Mouse (Mus musculus): ENCODE measurements around the gene Pgs1. TPM values are rescaled to one million over a fixed set of nuclear protein-coding genes. Genes with fewer than 3 reads are reported as not detected.

Gene Pgs1
- 30.0 and 37.5 TPM in 2 replicates for polyA plus RNA-seq (2014; fragmentation: Nextera tagmentation; extraction: Ambion mirVana)

- WGBS: 7% methylated on average over 49 of the region's 51 CpGs
- peak; percentile 82 for ATAC-seq (ENCODE audit: low FRiP score, low TSS enrichment)
- peak within 1 kb of the TSS; percentile 81 for H3K9ac ChIP-seq (ENCODE audit: low read depth, low read length)
- no peaks in the 10 kb centered on the region for H3K36me3 ChIP-seq (ENCODE audit: control insufficient read depth, insufficient read depth, low read length)
- peak within 1 kb of the TSS; percentile 94 for H3K4me3 ChIP-seq (ENCODE audit: low read length)
- no peaks in the 10 kb centered on the region for H3K9me3 ChIP-seq (ENCODE audit: control insufficient read depth, low read length)
- H3K4me1 ChIP-seq (ENCODE audit: control insufficient read depth, insufficient read depth, low read length): peaks cover 23% of the 10 kb centered on the region
- peak within 1 kb of the TSS; percentile 52 for H3K27ac ChIP-seq (ENCODE audit: low read depth, low read length)
- peak within 1 kb of the TSS; percentile 86 for H3K4me2 ChIP-seq (replicated peaks; ENCODE audit: low read depth, low read length)
- no peaks in the 10 kb centered on the region for H3K27me3 ChIP-seq (ENCODE audit: control insufficient read depth, insufficient read depth, low read length)
These were observed at the start of gene Pgs1 for GRCm38 (mm10) chr11:117986126-117987031. Gene Pgs1 (plus strand): TSS chr11:117986292.

GRCm38 (mm10) chr11:117939004-117939730 is 46.9 kb upstream of the Pgs1 start:
- H3K36me3 ChIP-seq (ENCODE audit: control insufficient read depth, insufficient read depth, low read length): no peaks in the 10 kb centered on the region
- 48% methylated on average over 4 of the region's 4 CpGs for WGBS
- no peaks in the 10 kb centered on the region for H3K27me3 ChIP-seq (ENCODE audit: control insufficient read depth, insufficient read depth, low read length)
- no peak overlapping the region for H3K4me3 ChIP-seq (ENCODE audit: low read length)
- no peak overlapping the region for H3K9ac ChIP-seq (ENCODE audit: low read depth, low read length)
- H3K4me1 ChIP-seq (ENCODE audit: control insufficient read depth, insufficient read depth, low read length): peaks cover 44% of the 10 kb centered on the region
- H3K27ac ChIP-seq (ENCODE audit: low read depth, low read length): peak overlapping the region; percentile 74
- ATAC-seq (ENCODE audit: low FRiP score, low TSS enrichment): no peak
- H3K9me3 ChIP-seq (ENCODE audit: control insufficient read depth, low read length): no peaks in the 10 kb centered on the region
- H3K4me2 ChIP-seq (replicated peaks; ENCODE audit: low read depth, low read length): no peak overlapping the region; the same call in 1 of the 2 replicates

GRCm38 (mm10) chr11:117939741-117940285 is 46.3 kb upstream of the Pgs1 start:
- H3K4me1 ChIP-seq (ENCODE audit: control insufficient read depth, insufficient read depth, low read length): peaks cover 38% of the 10 kb centered on the region
- no peaks in the 10 kb centered on the region for H3K9me3 ChIP-seq (ENCODE audit: control insufficient read depth, low read length)
- WGBS: 3% methylated on average over 7 of the region's 7 CpGs
- H3K9ac ChIP-seq (ENCODE audit: low read depth, low read length): no peak overlapping the region
- no peaks in the 10 kb centered on the region for H3K36me3 ChIP-seq (ENCODE audit: control insufficient read depth, insufficient read depth, low read length)
- H3K27me3 ChIP-seq (ENCODE audit: control insufficient read depth, insufficient read depth, low read length): no peaks in the 10 kb centered on the region
- H3K4me3 ChIP-seq (ENCODE audit: low read length): no peak overlapping the region
- peak; percentile 84 for ATAC-seq (ENCODE audit: low FRiP score, low TSS enrichment)
- peak overlapping the region; percentile 88 for H3K27ac ChIP-seq (ENCODE audit: low read depth, low read length)
- H3K4me2 ChIP-seq (replicated peaks; ENCODE audit: low read depth, low read length): no peak overlapping the region; the same call in 1 of the 2 replicates

GRCm38 (mm10) chr11:117940881-117941280 is 45.2 kb upstream of the Pgs1 start:
- Histone ChIP-seq H3K4me2 (replicated peaks; ENCODE audit: low read depth, low read length) (no peak overlapping the region), H3K27ac (ENCODE audit: low read depth, low read length) (peak overlapping the region; percentile 88; the same call in 1 of the 2 replicates), H3K9ac (ENCODE audit: low read depth, low read length) (no peak overlapping the region), H3K27me3 (ENCODE audit: control insufficient read depth, insufficient read depth, low read length) (no peaks in the 10 kb centered on the region), H3K4me1 (ENCODE audit: control insufficient read depth, insufficient read depth, low read length) (peaks cover 44% of the 10 kb centered on the region), H3K4me3 (ENCODE audit: low read length) (no peak overlapping the region), H3K9me3 (ENCODE audit: control insufficient read depth, low read length) (no peaks in the 10 kb centered on the region), H3K36me3 (ENCODE audit: control insufficient read depth, insufficient read depth, low read length) (no peaks in the 10 kb centered on the region)
- WGBS: 94% methylated on average over 6 of the region's 6 CpGs
- no peak for ATAC-seq (ENCODE audit: low FRiP score, low TSS enrichment)

- peaks cover 39% of the 10 kb centered on the region for H3K4me1 ChIP-seq (ENCODE audit: control insufficient read depth, insufficient read depth, low read length)
These were observed 44.7 kb upstream of the Pgs1 start for GRCm38 (mm10) chr11:117941325-117941834.

GRCm38 (mm10) chr11:117941848-117942247 is 44.2 kb upstream of the Pgs1 start:
- WGBS: 36% methylated on average over 4 of the region's 4 CpGs
- ATAC-seq (ENCODE audit: low FRiP score, low TSS enrichment): no peak
- Histone ChIP-seq H3K27ac (ENCODE audit: low read depth, low read length) (no peak overlapping the region), H3K4me3 (ENCODE audit: low read length) (no peak overlapping the region), H3K4me1 (ENCODE audit: control insufficient read depth, insufficient read depth, low read length) (peaks cover 36% of the 10 kb centered on the region), H3K9ac (ENCODE audit: low read depth, low read length) (no peak overlapping the region), H3K9me3 (ENCODE audit: control insufficient read depth, low read length) (no peaks in the 10 kb centered on the region), H3K4me2 (replicated peaks; ENCODE audit: low read depth, low read length) (no peak overlapping the region), H3K27me3 (ENCODE audit: control insufficient read depth, insufficient read depth, low read length) (no peaks in the 10 kb centered on the region), H3K36me3 (ENCODE audit: control insufficient read depth, insufficient read depth, low read length) (no peaks in the 10 kb centered on the region)

More at GRCm38 (mm10) chr11:117941325-117941834, 44.7 kb upstream of the Pgs1 start:
- Histone ChIP-seq H3K27me3 (ENCODE audit: control insufficient read depth, insufficient read depth, low read length) (no peaks in the 10 kb centered on the region), H3K9ac (ENCODE audit: low read depth, low read length) (no peak overlapping the region), H3K27ac (ENCODE audit: low read depth, low read length) (no peak overlapping the region), H3K4me2 (replicated peaks; ENCODE audit: low read depth, low read length) (no peak overlapping the region), H3K36me3 (ENCODE audit: control insufficient read depth, insufficient read depth, low read length) (no peaks in the 10 kb centered on the region), H3K9me3 (ENCODE audit: control insufficient read depth, low read length) (no peaks in the 10 kb centered on the region), H3K4me3 (ENCODE audit: low read length) (no peak overlapping the region)
- no peak for ATAC-seq (ENCODE audit: low FRiP score, low TSS enrichment)
- WGBS: 77% methylated on average over 8 of the region's 8 CpGs

GRCm38 (mm10) chr11:117946195-117946979 is 39.7 kb upstream of the Pgs1 start:
- Histone ChIP-seq H3K27ac (ENCODE audit: low read depth, low read length) (peak overlapping the region; percentile 70; the same call in 1 of the 2 replicates), H3K4me3 (ENCODE audit: low read length) (no peak overlapping the region), H3K27me3 (ENCODE audit: control insufficient read depth, insufficient read depth, low read length) (no peaks in the 10 kb centered on the region), H3K4me2 (replicated peaks; ENCODE audit: low read depth, low read length) (no peak overlapping the region; the same call in 1 of the 2 replicates), H3K36me3 (ENCODE audit: control insufficient read depth, insufficient read depth, low read length) (no peaks in the 10 kb centered on the region), H3K9me3 (ENCODE audit: control insufficient read depth, low read length) (no peaks in the 10 kb centered on the region), H3K4me1 (ENCODE audit: control insufficient read depth, insufficient read depth, low read length) (peaks cover 23% of the 10 kb centered on the region), H3K9ac (ENCODE audit: low read depth, low read length) (no peak overlapping the region)
- 38% methylated on average over 11 of the region's 11 CpGs for WGBS
- peak; percentile 45 for ATAC-seq (ENCODE audit: low FRiP score, low TSS enrichment)

GRCm38 (mm10) chr11:117946996-117947419 is 39.1 kb upstream of the Pgs1 start:
- WGBS: 50% methylated on average over 10 of the region's 10 CpGs
- H3K4me3 ChIP-seq (ENCODE audit: low read length): no peak overlapping the region
- no peak overlapping the region; the same call in 1 of the 2 replicates for H3K4me2 ChIP-seq (replicated peaks; ENCODE audit: low read depth, low read length)
- H3K4me1 ChIP-seq (ENCODE audit: control insufficient read depth, insufficient read depth, low read length): peaks cover 19% of the 10 kb centered on the region
- H3K9me3 ChIP-seq (ENCODE audit: control insufficient read depth, low read length): no peaks in the 10 kb centered on the region
- no peaks in the 10 kb centered on the region for H3K27me3 ChIP-seq (ENCODE audit: control insufficient read depth, insufficient read depth, low read length)
- no peaks in the 10 kb centered on the region for H3K36me3 ChIP-seq (ENCODE audit: control insufficient read depth, insufficient read depth, low read length)
- H3K27ac ChIP-seq (ENCODE audit: low read depth, low read length): peak overlapping the region; percentile 70; the same call in 1 of the 2 replicates
- H3K9ac ChIP-seq (ENCODE audit: low read depth, low read length): no peak overlapping the region
- ATAC-seq (ENCODE audit: low FRiP score, low TSS enrichment): peak; percentile 44

Data from kidney, embryonic 14.5 days (tissue).